Mouse (Mus musculus): ENCODE data around the gene Nup107.

Nup107 gene

DNA sequence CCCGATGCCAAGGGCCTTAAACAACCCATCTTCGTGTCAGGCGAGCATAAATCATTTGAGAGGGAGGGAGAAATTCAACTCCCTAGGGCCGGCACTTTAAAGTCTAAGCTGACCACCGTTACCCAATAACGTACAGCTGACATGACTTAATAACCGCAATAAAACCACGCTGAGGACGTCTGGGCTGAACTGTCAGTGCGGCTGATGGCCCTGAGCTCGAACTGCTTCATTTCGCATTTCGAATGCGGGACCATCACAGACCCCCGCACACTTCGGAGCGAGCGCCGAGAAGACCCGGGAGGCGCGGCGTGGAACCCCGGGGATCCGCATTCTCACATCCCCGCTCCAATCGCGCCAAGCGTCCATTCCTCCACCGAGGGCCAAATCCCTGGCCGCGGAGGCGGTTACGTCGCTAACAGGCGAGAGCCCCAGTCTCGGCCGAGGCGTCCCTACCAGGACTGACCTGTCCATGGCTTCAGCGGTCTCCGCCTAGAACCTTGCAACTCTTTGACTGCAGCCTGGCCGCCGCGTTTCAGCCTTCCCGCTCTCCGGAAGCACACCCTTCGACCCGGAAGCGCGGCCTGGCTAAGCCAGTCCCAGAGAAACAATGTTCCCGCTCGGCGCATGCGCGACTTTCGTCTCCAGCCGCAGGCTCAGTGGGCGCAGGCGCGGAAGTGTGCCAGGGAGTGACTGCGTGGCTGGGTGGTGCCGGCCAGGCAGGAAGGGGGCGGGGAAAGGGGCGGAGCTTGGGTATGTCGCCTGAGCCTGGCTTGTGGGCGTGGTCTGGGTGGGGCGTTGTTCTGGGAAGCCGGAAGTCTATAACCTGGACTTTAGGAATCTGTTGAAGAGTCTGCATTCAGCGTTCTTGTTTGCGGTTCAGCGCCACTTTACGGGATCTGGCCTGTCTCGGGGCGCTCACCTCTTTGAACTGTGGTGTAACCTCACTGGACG is at the start of gene Nup107:
Gene Nup107, minus strand, starts transcription at position 565 of the 951 bp plus-strand sequence.
- DNase-seq (ENCODE audit: low spot score): peak; percentile 100

DNA sequence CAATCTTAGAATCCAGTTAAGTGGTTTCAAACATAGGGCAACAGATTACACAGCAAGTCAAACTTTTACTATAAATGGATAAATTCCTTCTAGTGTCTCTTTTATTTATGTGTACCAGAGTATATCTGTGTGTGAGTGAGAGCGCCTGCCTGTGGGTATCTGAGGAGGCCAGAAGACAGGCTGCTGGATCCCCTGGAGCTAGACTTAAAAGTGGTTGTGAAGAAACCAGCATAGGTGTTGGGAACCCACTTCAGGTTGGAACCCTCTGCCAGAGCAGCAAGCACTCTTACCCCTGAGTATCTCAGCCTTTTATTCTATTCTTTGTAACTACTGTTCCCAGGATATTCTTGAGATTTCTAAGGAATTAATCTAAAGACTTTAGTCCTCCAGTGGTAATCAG is 49.3 kb upstream of the Nup107 start:
- no peak for DNase-seq (ENCODE audit: low spot score)

DNA sequence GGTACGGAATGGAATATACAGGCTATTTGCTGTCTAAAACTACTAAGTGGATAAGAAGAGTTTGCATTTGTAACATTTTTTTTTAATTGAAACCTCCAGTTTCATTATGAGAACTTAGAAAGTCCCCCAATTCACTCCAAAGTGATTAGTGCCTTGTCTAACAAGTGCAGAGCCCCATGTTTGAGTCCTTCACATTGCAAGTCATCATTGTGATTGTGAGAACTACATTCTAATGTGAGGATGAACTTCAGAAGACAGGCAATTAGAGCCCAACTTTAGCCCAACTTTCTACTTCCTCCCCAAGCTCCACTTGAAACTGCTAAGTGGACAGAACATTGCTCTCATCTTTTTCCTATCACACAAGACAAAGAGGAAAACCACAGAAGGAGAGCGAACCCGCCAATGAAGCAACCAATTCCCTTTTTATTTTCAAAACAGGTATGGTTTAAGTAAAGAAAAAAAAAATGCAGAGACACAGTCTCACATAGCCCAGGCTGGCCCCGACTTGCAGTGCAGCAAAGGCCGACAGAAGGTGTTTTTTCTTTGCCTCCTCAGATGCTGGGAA is 48.0 kb upstream of the Nup107 start:
- DNase-seq (ENCODE audit: low spot score): no peak

GRCm38 (mm10) chr10:117839737-117840136 is 47.2 kb upstream of the Nup107 start:
- no peak for DNase-seq (ENCODE audit: low spot score)

- no peak for DNase-seq (ENCODE audit: low spot score)
These were observed 46.4 kb upstream of the Nup107 start for GRCm38 (mm10) chr10:117838924-117839323.

GRCm38 (mm10) chr10:117836354-117836753 is 43.8 kb upstream of the Nup107 start:
- DNase-seq (ENCODE audit: low spot score): no peak

DNA sequence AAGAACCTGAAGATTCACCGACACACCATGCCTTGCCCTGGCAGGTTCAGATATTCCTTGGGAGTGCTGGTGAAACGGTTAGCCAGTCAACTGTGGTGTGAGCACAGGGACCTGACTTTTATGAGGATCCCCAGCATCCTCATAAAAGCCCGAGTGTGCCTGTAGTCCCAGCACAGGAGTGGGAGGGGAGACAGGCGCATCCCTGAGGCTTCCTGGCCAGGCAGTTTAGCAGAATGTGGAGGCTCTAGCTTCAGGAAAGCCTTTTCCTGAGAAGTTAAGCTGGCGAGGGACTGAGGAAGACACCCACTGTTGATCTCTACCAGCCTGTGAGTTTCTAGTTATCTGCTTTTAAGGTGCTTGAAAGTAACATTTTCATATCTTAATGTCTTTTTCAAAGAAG is 42.9 kb upstream of the Nup107 start:
- DNase-seq (ENCODE audit: low spot score): no peak

DNA sequence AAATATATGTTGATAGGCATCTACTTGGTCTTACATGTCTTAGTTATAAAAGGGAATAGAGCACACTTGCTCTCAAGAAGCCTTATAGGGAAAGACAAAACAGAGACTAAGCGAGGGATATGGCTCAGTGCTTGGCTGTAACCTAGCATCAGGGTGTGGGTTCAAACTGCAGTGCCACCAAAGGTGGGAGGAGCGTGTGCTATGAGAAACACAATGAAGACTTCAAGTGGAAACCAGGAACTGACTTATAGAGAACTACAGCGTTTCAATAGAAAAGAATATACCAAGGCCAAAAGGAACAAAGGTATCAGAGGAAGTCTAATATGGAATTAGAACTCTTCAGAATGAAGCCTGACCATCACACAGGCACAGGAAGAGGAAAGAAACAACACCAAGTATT is 38.3 kb upstream of the Nup107 start:
- no peak for DNase-seq (ENCODE audit: low spot score)

GRCm38 (mm10) chr10:117829472-117830155 is 37.1 kb upstream of the Nup107 start:
- DNase-seq (ENCODE audit: low spot score): no peak

GRCm38 (mm10) chr10:117829022-117829421 is 36.5 kb upstream of the Nup107 start:
- DNase-seq (ENCODE audit: low spot score): no peak

GRCm38 (mm10) chr10:117828536-117828935 is 36.0 kb upstream of the Nup107 start:
- DNase-seq (ENCODE audit: low spot score): no peak

DNA sequence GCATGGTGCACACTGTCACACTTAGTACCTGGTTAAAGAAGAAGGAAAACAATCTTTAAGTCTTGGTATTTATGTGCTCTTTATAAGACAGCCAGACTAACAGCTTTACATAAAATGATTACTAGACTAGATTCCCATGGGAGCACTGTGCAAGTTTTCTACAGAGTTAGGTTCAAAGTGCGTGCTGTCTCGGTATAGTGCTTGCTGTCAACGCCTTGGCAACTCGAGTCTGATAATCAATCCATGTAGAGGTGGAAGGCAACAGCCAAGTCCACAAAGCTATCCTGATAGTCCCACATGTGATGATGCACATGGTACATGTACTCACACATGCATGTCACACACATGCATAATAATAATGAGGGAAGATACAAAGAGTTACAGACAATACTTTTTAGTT is 32.1 kb upstream of the Nup107 start:
- DNase-seq (ENCODE audit: low spot score): no peak

GRCm38 (mm10) chr10:117824139-117824538 is 31.6 kb upstream of the Nup107 start:
- no peak for DNase-seq (ENCODE audit: low spot score)

DNA sequence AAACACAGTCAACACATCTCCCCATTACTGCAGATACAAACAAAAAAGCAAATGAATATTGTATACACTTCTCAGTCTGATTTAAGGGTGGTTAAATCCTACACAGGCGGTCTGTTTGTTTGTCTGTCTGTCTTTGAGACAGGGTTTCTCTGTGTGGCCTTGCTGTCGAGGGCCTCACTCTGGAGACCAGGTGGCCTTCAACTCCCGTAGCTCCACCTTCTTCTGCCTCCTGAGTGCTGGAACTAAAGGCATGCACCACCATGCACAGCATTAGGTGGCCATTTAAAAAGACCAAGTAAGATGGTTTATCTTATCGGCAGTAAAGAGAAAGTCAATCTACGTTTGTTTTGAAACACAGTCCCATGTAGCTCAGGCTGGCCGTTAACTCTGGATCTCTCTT is 30.8 kb upstream of the Nup107 start:
- DNase-seq (ENCODE audit: low spot score): no peak

DNA sequence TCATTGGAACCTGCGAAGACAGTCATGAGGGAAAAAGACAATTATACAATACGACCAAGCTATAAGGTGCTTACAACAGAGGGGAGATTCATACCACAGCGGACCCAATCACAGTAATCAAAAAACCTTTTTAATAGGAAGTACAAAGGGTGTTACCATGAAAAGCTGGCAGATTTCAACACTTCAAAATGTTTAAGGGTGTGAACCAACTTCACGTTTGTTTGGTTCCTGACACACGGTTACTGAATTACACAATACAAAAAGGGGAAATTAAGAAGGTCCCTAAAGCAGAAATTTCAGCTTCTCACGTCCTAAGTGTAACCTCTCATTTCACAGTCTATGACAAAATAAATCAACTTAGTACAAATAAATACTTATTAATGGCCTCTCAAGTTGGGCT is 26.1 kb upstream of the Nup107 start:
- DNase-seq (ENCODE audit: low spot score): no peak

DNA sequence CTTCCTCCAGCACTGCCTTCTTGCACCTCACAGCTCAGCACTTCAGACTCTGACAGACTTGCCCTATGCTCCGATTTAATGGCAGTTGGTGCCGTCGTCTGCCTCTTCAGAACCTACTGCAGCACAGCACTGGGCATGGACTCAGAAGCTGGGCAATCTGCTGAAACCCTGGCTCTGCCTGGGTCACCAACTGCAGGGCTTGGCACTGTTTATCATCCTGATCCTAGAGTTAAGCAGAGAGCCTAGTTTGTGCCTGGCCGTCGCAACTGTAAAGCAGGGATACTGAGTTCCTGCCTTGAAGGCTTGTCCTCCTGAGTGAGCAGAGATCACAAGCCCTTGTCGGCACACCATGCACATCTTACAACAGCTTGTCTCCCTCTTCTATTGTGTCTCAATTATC is 24.2 kb upstream of the Nup107 start:
- no peak for DNase-seq (ENCODE audit: low spot score)

GRCm38 (mm10) chr10:117812501-117812900 is 20.0 kb upstream of the Nup107 start:
- no peak for DNase-seq (ENCODE audit: low spot score)

DNA sequence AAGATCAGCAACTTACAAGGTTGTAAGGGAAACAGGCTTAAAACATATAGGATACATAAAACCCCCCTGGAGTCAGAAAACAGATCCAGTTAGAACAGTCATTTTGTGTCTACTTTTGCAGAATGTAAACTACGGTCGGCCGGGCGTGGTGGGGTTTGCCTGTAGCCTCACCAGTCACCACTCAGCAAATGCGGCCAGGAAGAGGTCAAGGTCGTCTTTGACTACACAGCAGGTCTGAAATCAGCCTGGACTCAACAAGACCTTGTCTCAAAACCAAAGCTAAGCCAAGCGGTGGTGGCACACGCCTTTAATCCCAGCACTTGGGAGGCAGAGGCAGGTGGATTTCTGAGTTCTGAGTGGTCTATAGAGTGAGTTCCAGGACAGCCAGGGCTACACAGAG is 19.1 kb upstream of the Nup107 start:
- no peak for DNase-seq (ENCODE audit: low spot score)

- no peak for DNase-seq (ENCODE audit: low spot score)
These were observed 18.0 kb upstream of the Nup107 start for GRCm38 (mm10) chr10:117810506-117810905.

- no peak for DNase-seq (ENCODE audit: low spot score)
These were observed 15.6 kb upstream of the Nup107 start for GRCm38 (mm10) chr10:117808068-117808467.

DNA sequence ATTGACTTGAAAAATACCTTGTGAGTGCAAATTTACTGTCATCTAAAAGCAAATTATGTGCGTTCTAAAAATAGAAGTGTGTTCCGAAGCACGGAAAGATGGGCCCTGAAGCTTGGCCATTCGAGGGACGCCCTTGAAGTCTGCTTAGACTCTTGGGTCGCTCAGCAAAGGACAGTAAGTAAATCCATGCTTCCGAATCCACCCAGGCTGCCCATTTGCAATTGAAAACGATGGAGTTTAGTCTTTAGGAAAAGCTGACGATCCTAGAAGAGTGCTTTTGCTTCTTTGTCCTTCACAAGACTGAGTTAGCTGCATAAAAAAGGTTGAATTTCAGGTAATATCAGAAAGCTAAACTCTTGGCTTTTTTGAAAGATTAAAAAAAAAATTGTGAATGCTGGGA is 13.4 kb upstream of the Nup107 start:
- DNase-seq (ENCODE audit: low spot score): no peak

DNA sequence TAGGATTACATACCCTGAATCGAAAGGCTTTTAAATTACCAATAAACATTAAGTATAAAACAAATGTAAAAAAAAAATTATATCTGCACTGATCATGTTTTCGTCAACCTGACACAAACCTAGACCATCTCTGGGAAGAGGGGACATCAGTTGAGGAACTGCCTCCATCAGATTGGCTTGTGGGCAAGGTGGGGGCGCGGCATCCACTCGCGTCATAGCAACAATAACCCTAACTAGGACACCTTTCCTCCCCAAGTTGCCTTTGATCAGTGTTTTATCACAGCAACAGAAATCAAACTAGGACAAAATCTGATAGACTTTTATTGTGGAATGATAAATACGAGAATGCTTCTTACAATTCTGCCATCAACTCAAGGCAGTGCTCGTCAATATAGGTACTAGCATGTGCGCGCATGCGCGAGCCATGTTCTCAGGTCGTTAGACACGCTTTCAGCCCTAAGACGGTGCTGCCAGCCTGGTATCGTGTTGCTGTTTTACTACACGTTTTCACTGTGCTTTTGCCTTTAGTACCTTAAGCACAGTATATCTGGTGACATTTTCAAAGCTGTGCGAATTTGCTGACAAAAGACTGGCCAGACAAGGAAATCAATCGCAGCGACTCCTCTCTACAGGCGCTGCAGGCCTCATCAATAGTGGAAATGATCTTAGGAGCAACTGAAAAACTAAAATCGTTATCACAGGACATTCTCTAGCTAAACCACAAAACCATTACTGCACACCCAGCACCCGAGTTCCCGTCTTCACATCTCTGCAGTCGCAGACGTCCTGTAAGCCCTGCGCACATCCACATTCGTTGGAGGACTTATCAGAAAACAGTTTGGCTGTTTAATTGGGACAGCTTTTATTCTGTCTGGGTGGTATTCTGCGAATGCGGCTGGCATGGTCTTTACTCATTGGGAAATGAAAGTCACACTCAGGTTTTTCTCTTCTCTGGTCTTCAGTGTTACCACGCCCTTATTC is 11.7 kb upstream of the Nup107 start:
- no peak for DNase-seq (ENCODE audit: low spot score)
